Mouse (Mus musculus) heart, adult 2 months (tissue): ENCODE data around the gene Dpf3. TPM values are rescaled to one million over a fixed set of nuclear protein-coding genes. Genes with fewer than 3 reads are reported as not detected.

Experiments
- DNase-seq, 2 experiments: peaks; one replicate each; pipeline ENCODE4 v3.0.0; 2021
- H3K27ac ChIP-seq: fragments of 200-600 bp; 2 replicates; pipeline ENCODE4 v1.8.1; 2022
- H3K27me3 ChIP-seq: fragments of 200-500 bp; 2 replicates; pipeline ENCODE4 v1.6.1; 2012; ENCODE audit warnings: mild to moderate bottlenecking, low read length, inconsistent platforms, mixed read lengths; ENCODE audit not compliant: control insufficient read depth, insufficient read depth
- H3K36me3 ChIP-seq: fragments of 200-500 bp; 2 replicates; pipeline ENCODE4 v1.6.1; 2012; ENCODE audit warnings: low read length, inconsistent platforms; ENCODE audit not compliant: control insufficient read depth, insufficient read depth
- H3K4me1 ChIP-seq: fragments of 200-500 bp; 2 replicates; pipeline ENCODE4 v1.6.1; 2011; ENCODE audit warnings: low read length; ENCODE audit not compliant: control insufficient read depth, insufficient read depth
- H3K4me3 ChIP-seq: fragments of 200-600 bp; 2 replicates; pipeline ENCODE4 v1.8.1; 2022
- H3K79me2 ChIP-seq: fragments of 200-500 bp; replicated peaks from 2 replicates; pipeline ENCODE4 v1.6.1; 2012; ENCODE audit warnings: mild to moderate bottlenecking, inconsistent platforms, low read length, moderate library complexity, mixed read lengths; ENCODE audit not compliant: control insufficient read depth, insufficient read depth
- H3K9ac ChIP-seq: fragments of 200-500 bp; 2 replicates; pipeline ENCODE4 v1.6.1; 2012; ENCODE audit warnings: low read depth, mild to moderate bottlenecking, control low read depth, inconsistent platforms, low read length, mixed read lengths
- CTCF ChIP-seq: fragments of 200-600 bp; IDR thresholded peaks from 2 replicates; pipeline ENCODE4 v1.8.1; 2022; ENCODE audit warnings: antibody characterized with exemption, mild to moderate bottlenecking, moderate library complexity
- EP300 ChIP-seq: fragments of 200-500 bp; IDR thresholded peaks from 2 replicates; pipeline ENCODE4 v1.6.1; 2011; ENCODE audit warnings: low read depth, low read length, control low read depth; ENCODE audit not compliant: insufficient read depth
- POLR2A ChIP-seq: fragments of 200-500 bp; IDR thresholded peaks from 2 replicates; pipeline ENCODE4 v1.6.1; 2011; ENCODE audit warnings: mild to moderate bottlenecking, low read depth, low read length, control low read depth; ENCODE audit not compliant: insufficient read depth
- WGBS: fragments of 180-500 bp; shearing (Covaris S2); methylation state at CpG from one replicate; pipeline ENCODE4 v1.1.7; 2018; 5-methylcytosine and 5-hydroxymethylcytosine counted together
- intact Hi-C: fragments of 180-260 bp; cut with DNase I; formaldehyde crosslinking; loops from one replicate; pipeline ENCODE4 v1.15.1; 2025
- polyA plus RNA-seq: library from polyadenylated mRNA; depleted of rRNA; stranded (reverse); fragments of >200 nt; gene quantifications from 2 replicates; pipeline ENCODE4 v1.2.3, GENCODE M21; 2012
- total RNA-seq, 2 experiments: library from RNA; stranded (reverse); gene quantifications; 2 replicates each; pipeline ENCODE4 v1.2.3; 2021

Gene Dpf3
- total and polyA plus RNA-seq, 3 experiments, result 9.1 to 18.8 (median 16.6) TPM

- intact Hi-C loops, result no loop called here
- Histone ChIP-seq H3K27ac (no peak overlapping the region), H3K9ac (no peak overlapping the region), H3K27me3 (no peaks in the 10 kb centered on the region), H3K4me3 (no peak overlapping the region), H3K4me1 (no peaks in the 10 kb centered on the region), H3K79me2 (no peaks in the 10 kb centered on the region), H3K36me3 (no peaks in the 10 kb centered on the region)
- no peak for DNase-seq
- WGBS, result 83% methylated on average over 4 of the region's 4 CpGs
- TF ChIP-seq POLR2A (no peak), EP300 (no peak), CTCF (no peak)
These were observed 8.8 kb upstream of the Dpf3 start for GRCm38 (mm10) chr12:83496336-83496735.

- no peaks in the 10 kb centered on the region for H3K27me3 ChIP-seq
- intact Hi-C loops, result no loop called here
- no peak overlapping the region for H3K27ac ChIP-seq
- no peak overlapping the region for H3K9ac ChIP-seq
- no peak overlapping the region for H3K4me3 ChIP-seq
- no peaks in the 10 kb centered on the region for H3K36me3 ChIP-seq
- WGBS, result 61% methylated on average over 9 of the region's 9 CpGs
- H3K79me2 ChIP-seq, result no peaks in the 10 kb centered on the region
- DNase-seq, result no peak
- H3K4me1 ChIP-seq, result no peaks in the 10 kb centered on the region
- TF ChIP-seq POLR2A (no peak), EP300 (no peak), CTCF (no peak)
These were observed 8.4 kb upstream of the Dpf3 start for GRCm38 (mm10) chr12:83495961-83496282.

GRCm38 (mm10) chr12:83495248-83495960 lies 7.9 kb upstream of the Dpf3 start:
- WGBS, result 55% methylated on average over 4 of the region's 4 CpGs
- H3K27me3 ChIP-seq, result no peaks in the 10 kb centered on the region
- TF ChIP-seq CTCF (0 out of 2 replicates have a peak, but pooled peaks have one; percentile 5), POLR2A (no peak)
- no peak overlapping the region for H3K4me3 ChIP-seq
- H3K36me3 ChIP-seq, result no peaks in the 10 kb centered on the region
- H3K4me1 ChIP-seq, result no peaks in the 10 kb centered on the region
- intact Hi-C loops, result no loop called here
- H3K79me2 ChIP-seq, result no peaks in the 10 kb centered on the region
- peak in 1 of 2 experiments; percentile 14 for DNase-seq
- H3K27ac ChIP-seq, result no peak overlapping the region
- no peak overlapping the region for H3K9ac ChIP-seq

- no peak for TF ChIP-seq POLR2A
- TF ChIP-seq EP300, result no peak
- TF ChIP-seq CTCF, result no peak
- Histone ChIP-seq H3K36me3 (no peaks in the 10 kb centered on the region), H3K9ac (no peak overlapping the region), H3K27me3 (no peaks in the 10 kb centered on the region), H3K79me2 (no peaks in the 10 kb centered on the region), H3K4me3 (no peak overlapping the region), H3K27ac (no peak overlapping the region), H3K4me1 (no peaks in the 10 kb centered on the region)
- WGBS, result 78% methylated on average over 9 of the region's 9 CpGs
- no peak for DNase-seq
- intact Hi-C loops, result no loop called here
These were observed 6.7 kb upstream of the Dpf3 start for GRCm38 (mm10) chr12:83494196-83494595.

- no peaks in the 10 kb centered on the region for H3K4me1 ChIP-seq
- no peak for TF ChIP-seq EP300
- TF ChIP-seq POLR2A, result no peak
- no peak for TF ChIP-seq CTCF
- no peaks in the 10 kb centered on the region for H3K27me3 ChIP-seq
- no peak for DNase-seq
- 55% methylated on average over 3 of the region's 3 CpGs for WGBS
- no peak overlapping the region for H3K27ac ChIP-seq
- H3K36me3 ChIP-seq, result no peaks in the 10 kb centered on the region
- H3K4me3 ChIP-seq, result no peak overlapping the region
- H3K9ac ChIP-seq, result no peak overlapping the region
- H3K79me2 ChIP-seq, result no peaks in the 10 kb centered on the region
- intact Hi-C loops, result no loop called here
These were observed 5.3 kb upstream of the Dpf3 start for GRCm38 (mm10) chr12:83492808-83493207.

GRCm38 (mm10) chr12:83491609-83492008 lies 4.1 kb upstream of the Dpf3 start:
- Histone ChIP-seq H3K79me2 (no peaks in the 10 kb centered on the region), H3K27me3 (no peaks in the 10 kb centered on the region), H3K36me3 (no peaks in the 10 kb centered on the region), H3K27ac (no peak overlapping the region), H3K9ac (no peak overlapping the region), H3K4me1 (no peaks in the 10 kb centered on the region), H3K4me3 (no peak overlapping the region)
- TF ChIP-seq EP300, result no peak
- TF ChIP-seq CTCF, result peak; percentile 68
- intact Hi-C loops, result no loop called here
- 56% methylated on average over 1 of the region's 1 CpGs for WGBS
- DNase-seq, result no peak
